Mouse (Mus musculus): ENCODE data around the gene Fam71a. TPM values are rescaled to one million over a fixed set of nuclear protein-coding genes. Genes with fewer than 3 reads are reported as not detected.
A peak's percentile ranks its signal among the peaks of the same experiment; 100 is the strongest.

Fam71a gene
- polyA plus RNA-seq, 1 experiment from 2014 or later = not detected

DNA sequence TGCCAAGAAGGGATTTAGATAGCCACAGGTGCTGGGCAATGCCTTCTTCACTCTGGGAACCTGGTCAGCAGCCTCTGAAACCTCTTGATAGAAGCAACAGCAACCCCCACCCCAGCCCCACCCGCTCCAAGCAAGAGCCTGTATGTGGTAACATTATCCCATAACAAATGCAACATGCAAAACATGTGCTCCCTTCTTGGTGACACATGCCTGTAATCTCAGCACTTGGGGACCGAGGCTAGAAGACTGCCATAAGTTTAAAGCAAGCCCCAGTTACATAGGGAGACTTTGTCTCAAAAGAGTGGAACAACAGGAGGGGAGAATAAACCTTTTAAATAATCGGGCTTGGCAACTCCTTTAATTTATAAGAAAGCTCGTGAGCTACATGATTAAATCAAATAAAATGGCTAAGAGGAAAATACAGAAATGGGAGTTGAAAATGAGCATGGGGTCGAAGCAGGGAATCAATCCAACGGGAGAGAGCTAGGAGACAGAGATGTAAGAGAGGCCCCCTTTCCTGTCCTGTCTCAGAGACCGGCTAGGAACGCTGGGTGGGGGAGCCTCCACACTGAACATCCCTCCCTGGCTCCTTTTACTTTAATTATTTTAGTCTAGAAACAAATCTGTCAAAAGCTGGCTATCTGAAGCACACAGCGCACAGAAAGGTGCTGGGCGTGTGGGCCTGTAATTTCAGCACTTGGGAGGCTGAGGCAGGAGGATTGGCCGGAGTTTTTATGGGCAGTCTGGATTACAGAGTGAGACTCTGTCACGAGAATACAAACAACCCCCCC is 17.0 kb upstream of the Fam71a start:
- peaks cover 2% of the 10 kb centered on the region; the same call in 1 of the 2 replicates for H3K36me3 ChIP-seq
- H3K27me3 ChIP-seq (replicated peaks) = 0 out of 2 replicates have a peak, but pooled peaks cover 3% of the 10 kb centered on the region
- 39% methylated on average over 12 of the region's 12 CpGs for WGBS
- H3K9me3 ChIP-seq (replicated peaks) = no peaks in the 10 kb centered on the region
- no peak for ATAC-seq (ENCODE audit: insufficient number of reproducible peaks, low FRiP score)
- H3K4me1 ChIP-seq (replicated peaks) = peaks cover 77% of the 10 kb centered on the region
- peak overlapping the region; percentile 75 for H3K4me3 ChIP-seq
- peak overlapping the region; percentile 90 for H3K4me2 ChIP-seq
- peak overlapping the region; percentile 90 for H3K27ac ChIP-seq (ENCODE audit: poor library complexity, severe bottlenecking)
- peak overlapping the region; percentile 90 for H3K9ac ChIP-seq

DNA sequence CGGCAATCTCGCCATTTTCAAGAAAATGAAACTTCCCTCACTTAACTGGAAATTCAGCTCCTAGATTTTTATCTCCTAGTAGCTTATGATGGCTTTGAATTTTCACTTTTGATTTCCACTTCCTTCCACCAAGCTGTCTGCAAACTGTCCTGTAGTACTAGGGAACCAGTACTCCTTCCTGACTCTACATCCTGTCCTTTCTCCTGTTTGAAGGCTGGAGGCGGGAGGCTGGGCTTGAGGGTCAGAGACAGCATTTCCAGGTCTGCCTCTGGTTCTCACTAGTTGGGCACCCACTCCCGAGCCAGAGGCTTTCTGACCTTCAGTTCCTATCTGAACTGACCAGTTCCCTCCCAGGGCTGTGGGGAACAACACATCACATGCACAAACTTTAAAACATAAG is 15.8 kb upstream of the Fam71a start:
- Histone ChIP-seq H3K36me3 (peaks cover 15% of the 10 kb centered on the region), H3K9ac (peak overlapping the region; percentile 39; the same call in 1 of the 2 replicates), H3K27ac (ENCODE audit: poor library complexity, severe bottlenecking) (no peak overlapping the region), H3K4me1 (replicated peaks) (peaks cover 65% of the 10 kb centered on the region), H3K9me3 (replicated peaks) (no peaks in the 10 kb centered on the region), H3K4me3 (no peak overlapping the region), H3K27me3 (replicated peaks) (0 out of 2 replicates have a peak, but pooled peaks cover 3% of the 10 kb centered on the region), H3K4me2 (peak overlapping the region; percentile 90; the same call in 1 of the 2 replicates)
- ATAC-seq (ENCODE audit: insufficient number of reproducible peaks, low FRiP score) = no peak
- whole genome bisulfite sequencing = 54% methylated on average over 4 of the region's 4 CpGs

DNA sequence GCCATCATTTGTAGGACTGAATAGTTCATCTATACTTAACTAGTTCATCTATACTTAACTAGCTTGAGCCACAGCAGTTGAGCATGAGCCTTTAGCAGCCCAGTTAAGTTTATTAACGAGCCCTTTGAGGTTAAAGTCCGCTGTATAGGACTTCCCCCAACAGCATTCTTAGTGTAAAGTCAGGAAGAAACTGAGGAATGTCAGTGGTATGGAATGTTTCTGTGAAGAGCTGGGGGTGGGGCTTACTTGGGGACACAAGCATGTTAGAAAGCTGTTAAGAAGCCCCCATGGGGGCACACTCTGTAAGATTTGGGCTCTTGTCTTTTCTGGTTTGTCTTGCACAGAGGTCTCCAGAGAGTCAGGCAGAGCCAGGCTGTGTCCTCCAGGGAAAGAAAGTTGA is 15.2 kb upstream of the Fam71a start:
- ATAC-seq (ENCODE audit: insufficient number of reproducible peaks, low FRiP score) = no peak
- no peaks in the 10 kb centered on the region for H3K9me3 ChIP-seq (replicated peaks)
- H3K27me3 ChIP-seq (replicated peaks) = 0 out of 2 replicates have a peak, but pooled peaks cover 3% of the 10 kb centered on the region
- WGBS = 18% methylated on average over 2 of the region's 2 CpGs
- peaks cover 21% of the 10 kb centered on the region for H3K36me3 ChIP-seq
- H3K4me1 ChIP-seq (replicated peaks) = peaks cover 60% of the 10 kb centered on the region
- no peak overlapping the region for H3K4me3 ChIP-seq
- H3K4me2 ChIP-seq = no peak overlapping the region; the same call in 1 of the 2 replicates
- H3K9ac ChIP-seq = no peak overlapping the region
- H3K27ac ChIP-seq (ENCODE audit: poor library complexity, severe bottlenecking) = no peak overlapping the region

DNA sequence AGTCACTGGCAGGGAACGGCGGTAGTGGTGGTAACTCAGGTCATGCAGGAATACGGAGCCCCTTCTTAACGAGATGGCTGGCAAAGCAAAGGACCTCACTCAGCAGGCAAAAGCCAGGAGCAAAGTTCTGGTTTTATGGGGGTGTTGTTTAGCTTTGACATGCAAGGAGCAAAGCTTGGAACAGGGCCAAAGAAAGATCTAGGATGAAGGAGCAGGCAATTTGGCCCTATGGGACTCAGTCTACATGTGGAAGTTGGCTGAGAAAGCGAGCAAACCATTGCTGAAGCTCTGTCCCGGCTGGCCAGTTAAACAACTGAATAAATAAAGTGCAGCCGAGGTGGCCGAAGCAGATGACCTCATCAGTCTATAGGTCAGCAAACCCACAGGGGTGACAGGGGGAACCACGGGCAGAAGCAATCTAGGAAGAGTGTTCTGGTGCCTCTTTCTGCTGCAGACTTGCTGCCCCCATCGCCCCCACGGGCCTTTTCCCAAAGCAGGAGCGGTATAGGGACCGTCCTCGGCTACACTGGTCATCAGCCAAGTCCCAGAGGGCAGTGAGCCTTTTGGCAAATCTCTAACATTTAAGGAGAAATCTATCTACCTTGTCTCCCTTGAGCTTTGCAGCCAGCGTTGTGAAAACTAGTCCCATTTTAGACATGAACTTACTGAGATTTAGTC is 14.0 kb upstream of the Fam71a start:
- Histone ChIP-seq H3K27ac (ENCODE audit: poor library complexity, severe bottlenecking) (no peak overlapping the region), H3K9ac (no peak overlapping the region), H3K4me2 (peak overlapping the region; percentile 29; the same call in 1 of the 2 replicates), H3K4me3 (no peak overlapping the region), H3K4me1 (replicated peaks) (peaks cover 52% of the 10 kb centered on the region), H3K27me3 (replicated peaks) (no peaks in the 10 kb centered on the region), H3K36me3 (peaks cover 31% of the 10 kb centered on the region), H3K9me3 (replicated peaks) (no peaks in the 10 kb centered on the region)
- 46% methylated on average over 15 of the region's 15 CpGs for WGBS
- no peak for ATAC-seq (ENCODE audit: insufficient number of reproducible peaks, low FRiP score)

DNA sequence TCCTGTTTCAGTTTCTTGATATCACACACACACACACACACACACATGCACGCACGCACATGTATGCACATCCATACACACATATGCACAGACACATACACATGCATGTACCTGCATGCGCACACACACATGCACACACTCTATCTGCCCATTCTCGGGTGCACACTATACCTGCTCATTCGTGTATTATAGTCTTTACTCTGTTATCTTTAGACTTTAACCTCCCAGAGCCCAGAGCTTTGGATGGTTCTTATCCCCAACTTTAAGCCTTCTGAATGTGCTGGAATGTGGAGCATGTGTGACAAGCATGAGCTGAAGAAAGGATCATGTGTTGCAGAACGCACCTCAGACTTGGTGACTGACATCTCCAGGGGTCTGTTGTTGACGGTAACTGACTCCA is 12.3 kb upstream of the Fam71a start:
- Histone ChIP-seq H3K4me3 (no peak overlapping the region), H3K4me2 (no peak overlapping the region), H3K4me1 (replicated peaks) (peaks cover 49% of the 10 kb centered on the region), H3K36me3 (peaks cover 41% of the 10 kb centered on the region), H3K27me3 (replicated peaks) (no peaks in the 10 kb centered on the region), H3K9me3 (replicated peaks) (no peaks in the 10 kb centered on the region), H3K27ac (ENCODE audit: poor library complexity, severe bottlenecking) (no peak overlapping the region), H3K9ac (no peak overlapping the region)
- no peak for ATAC-seq (ENCODE audit: insufficient number of reproducible peaks, low FRiP score)
- 60% methylated on average over 7 of the region's 7 CpGs for WGBS

DNA sequence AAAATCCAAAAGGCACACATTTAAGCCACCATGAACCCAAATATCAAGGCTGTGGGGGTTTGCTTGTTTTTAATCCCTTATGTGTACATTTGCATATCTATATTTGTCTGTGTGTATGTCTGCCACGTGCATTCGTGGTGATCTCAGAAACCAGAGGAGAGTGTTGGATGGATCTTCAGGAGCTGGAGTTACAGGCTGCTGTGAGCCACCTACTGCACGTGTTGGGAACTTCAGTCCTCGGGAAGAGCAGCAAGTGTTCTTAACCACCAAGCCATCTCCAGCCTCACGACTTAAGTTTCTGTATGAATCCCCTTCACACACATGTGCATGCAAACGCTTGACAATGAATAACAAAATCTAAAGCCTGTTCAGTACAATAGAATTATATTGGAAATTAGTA is 7.9 kb upstream of the Fam71a start:
- H3K4me3 ChIP-seq = no peak overlapping the region
- H3K36me3 ChIP-seq = peaks cover 69% of the 10 kb centered on the region
- peaks cover 8% of the 10 kb centered on the region for H3K4me1 ChIP-seq (replicated peaks)
- WGBS = 10% methylated on average over 6 of the region's 6 CpGs
- H3K9me3 ChIP-seq (replicated peaks) = no peaks in the 10 kb centered on the region
- H3K27me3 ChIP-seq (replicated peaks) = no peaks in the 10 kb centered on the region
- no peak overlapping the region for H3K27ac ChIP-seq (ENCODE audit: poor library complexity, severe bottlenecking)
- ATAC-seq (ENCODE audit: insufficient number of reproducible peaks, low FRiP score) = no peak
- no peak overlapping the region for H3K4me2 ChIP-seq
- H3K9ac ChIP-seq = no peak overlapping the region

DNA sequence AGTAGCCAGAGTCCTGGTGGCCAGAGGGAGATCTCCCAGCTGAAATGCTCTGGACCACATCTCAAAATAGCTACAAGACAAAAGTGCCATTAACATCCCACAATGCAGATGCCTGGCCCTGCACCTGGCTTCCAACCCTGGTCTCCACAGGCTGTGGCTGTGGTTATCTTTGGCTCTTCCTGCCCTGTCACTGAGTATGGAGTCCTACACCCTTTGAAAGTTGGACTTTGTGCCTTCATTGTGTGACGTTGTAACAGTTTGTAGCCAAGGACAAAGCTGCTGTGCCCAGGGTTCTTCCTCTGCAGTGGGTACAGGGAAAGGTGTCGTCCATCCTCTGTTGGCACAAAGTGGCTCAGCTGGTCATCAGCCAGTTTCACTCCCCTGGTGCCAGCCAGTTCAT is 5.8 kb upstream of the Fam71a start:
- Histone ChIP-seq H3K27me3 (replicated peaks) (no peaks in the 10 kb centered on the region), H3K27ac (ENCODE audit: poor library complexity, severe bottlenecking) (no peak overlapping the region), H3K9ac (no peak overlapping the region), H3K36me3 (peaks cover 54% of the 10 kb centered on the region), H3K4me1 (replicated peaks) (no peaks in the 10 kb centered on the region), H3K4me2 (no peak overlapping the region), H3K4me3 (no peak overlapping the region), H3K9me3 (replicated peaks) (no peaks in the 10 kb centered on the region)
- no peak for ATAC-seq (ENCODE audit: insufficient number of reproducible peaks, low FRiP score)
- 71% methylated on average over 2 of the region's 2 CpGs for WGBS

DNA sequence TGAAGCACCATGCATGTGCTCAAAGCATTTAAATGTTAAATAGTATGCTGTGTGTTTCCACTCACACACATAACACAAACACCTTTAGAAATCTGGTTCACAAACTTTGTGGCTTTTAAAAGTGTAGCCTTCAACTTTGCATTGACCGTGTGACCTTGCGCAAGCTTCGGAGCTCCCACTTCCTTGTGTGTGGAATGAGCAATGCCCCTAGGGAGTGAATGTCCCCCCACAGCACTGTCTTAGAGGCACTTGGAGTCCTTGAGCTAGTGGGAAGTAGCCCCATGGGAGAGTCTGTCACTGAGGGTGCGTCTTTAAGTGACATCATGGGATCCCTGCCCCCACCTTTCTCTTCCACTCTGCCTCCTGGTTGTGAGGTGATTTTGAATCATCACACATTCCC is 1.6 kb upstream of the Fam71a start:
- Histone ChIP-seq H3K4me1 (replicated peaks) (no peaks in the 10 kb centered on the region), H3K9me3 (replicated peaks) (no peaks in the 10 kb centered on the region), H3K27ac (ENCODE audit: poor library complexity, severe bottlenecking) (no peak overlapping the region), H3K36me3 (peaks cover 21% of the 10 kb centered on the region), H3K27me3 (replicated peaks) (no peaks in the 10 kb centered on the region), H3K9ac (no peak overlapping the region), H3K4me3 (no peak overlapping the region), H3K4me2 (no peak overlapping the region)
- 67% methylated on average over 4 of the region's 4 CpGs for WGBS
- no peak for ATAC-seq (ENCODE audit: insufficient number of reproducible peaks, low FRiP score)

DNA sequence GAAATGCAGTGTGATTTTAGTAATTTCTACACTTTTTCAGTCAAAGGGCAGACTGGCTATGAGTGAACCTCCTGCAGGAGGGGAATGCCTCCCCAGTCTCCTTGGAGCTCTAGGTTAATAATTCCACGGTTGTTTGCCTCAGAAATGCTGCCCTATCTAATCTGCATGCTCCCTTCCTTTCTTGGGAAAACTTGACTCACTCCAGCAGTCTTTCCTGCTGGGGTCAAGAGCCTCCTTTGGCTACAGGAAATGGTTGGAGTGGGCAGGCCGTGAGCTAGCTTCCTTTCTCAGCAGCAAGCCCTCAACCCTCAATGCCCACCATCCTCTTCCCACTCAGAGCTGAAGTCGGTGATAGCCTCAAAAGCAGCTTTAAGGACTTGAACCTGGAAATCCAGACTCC is 10.3 kb downstream of the Fam71a start:
- Histone ChIP-seq H3K9me3 (replicated peaks) (peaks cover 18% of the 10 kb centered on the region), H3K4me1 (replicated peaks) (peaks cover 17% of the 10 kb centered on the region), H3K4me3 (no peak overlapping the region), H3K27me3 (replicated peaks) (no peaks in the 10 kb centered on the region), H3K9ac (no peak overlapping the region), H3K27ac (ENCODE audit: poor library complexity, severe bottlenecking) (peak overlapping the region; percentile 88), H3K36me3 (peaks cover 7% of the 10 kb centered on the region; the same call in 1 of the 2 replicates), H3K4me2 (no peak overlapping the region)
- 18% methylated on average over 3 of the region's 3 CpGs for WGBS
- ATAC-seq (ENCODE audit: insufficient number of reproducible peaks, low FRiP score) = peak; percentile 81

DNA sequence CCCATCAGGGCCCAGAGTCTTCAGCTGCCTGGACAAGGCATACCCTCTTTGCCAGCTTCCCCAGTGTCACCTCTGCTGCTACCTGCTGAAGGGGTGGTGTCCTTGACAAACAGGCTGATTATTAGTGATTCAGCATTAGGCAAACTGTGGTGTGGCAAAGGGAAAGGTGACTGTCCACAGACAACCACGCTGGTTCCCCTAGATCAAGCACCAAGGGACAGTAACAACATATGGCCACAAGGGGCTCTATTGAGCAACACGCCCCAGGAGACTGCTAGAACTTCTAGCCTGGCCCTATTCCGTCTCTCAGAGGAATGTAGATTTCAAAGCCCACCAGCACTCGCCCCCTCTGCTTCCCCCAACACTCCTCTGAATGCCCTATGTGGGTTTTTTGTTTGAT is 11.6 kb downstream of the Fam71a start:
- ATAC-seq (ENCODE audit: insufficient number of reproducible peaks, low FRiP score) = no peak
- Histone ChIP-seq H3K9me3 (replicated peaks) (peaks cover 23% of the 10 kb centered on the region), H3K9ac (no peak overlapping the region), H3K27me3 (replicated peaks) (no peaks in the 10 kb centered on the region), H3K36me3 (peaks cover 7% of the 10 kb centered on the region; the same call in 1 of the 2 replicates), H3K4me2 (no peak overlapping the region), H3K27ac (ENCODE audit: poor library complexity, severe bottlenecking) (peak overlapping the region; percentile 88), H3K4me1 (replicated peaks) (peaks cover 17% of the 10 kb centered on the region), H3K4me3 (no peak overlapping the region)
- WGBS = 19% methylated on average over 4 of the region's 4 CpGs

DNA sequence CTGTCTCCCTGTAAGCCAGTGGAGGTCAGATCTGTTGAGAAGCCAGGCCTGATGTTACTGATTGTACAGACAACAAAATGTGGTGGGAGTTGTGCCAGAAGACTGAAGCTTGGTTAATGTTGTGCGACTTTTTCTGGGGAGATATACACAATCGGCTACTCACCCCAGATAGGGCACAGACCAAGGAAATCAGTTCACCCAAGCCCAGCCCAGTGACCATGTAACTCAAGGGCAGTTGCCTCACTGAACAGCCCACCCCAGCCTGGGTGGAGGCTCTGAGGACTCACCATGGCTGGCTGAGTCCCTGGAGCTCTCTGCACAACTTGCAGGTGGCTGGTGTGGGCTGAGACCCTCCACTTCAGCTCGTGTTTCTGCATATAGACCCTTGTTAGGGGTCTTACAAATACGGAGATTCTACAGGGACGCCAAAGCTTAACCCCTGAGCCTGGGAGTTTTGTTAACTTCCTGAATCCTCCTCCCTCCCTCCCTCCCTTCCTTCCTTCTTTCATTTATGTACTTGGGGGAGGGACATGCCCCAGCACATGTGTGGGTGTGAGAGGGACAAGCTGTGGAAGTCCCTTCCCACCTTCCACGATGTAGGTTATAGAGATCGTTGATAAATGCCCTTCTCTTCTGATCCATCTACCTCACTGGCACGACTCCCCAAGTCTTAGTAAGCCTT is 13.6 kb downstream of the Fam71a start:
- Histone ChIP-seq H3K27me3 (replicated peaks) (no peaks in the 10 kb centered on the region), H3K9ac (no peak overlapping the region), H3K9me3 (replicated peaks) (peaks cover 8% of the 10 kb centered on the region), H3K27ac (ENCODE audit: poor library complexity, severe bottlenecking) (no peak overlapping the region; the same call in 1 of the 2 replicates), H3K4me2 (no peak overlapping the region), H3K4me3 (no peak overlapping the region), H3K36me3 (no peaks in the 10 kb centered on the region), H3K4me1 (replicated peaks) (peaks cover 17% of the 10 kb centered on the region)
- ATAC-seq (ENCODE audit: insufficient number of reproducible peaks, low FRiP score) = no peak
- 59% methylated on average over 8 of the region's 8 CpGs for WGBS
